Mouse (Mus musculus) heart, postnatal 0 days (tissue): Measurements from ENCODE around the gene Gpr137. TPM values are rescaled to one million over a fixed set of nuclear protein-coding genes. Genes with fewer than 3 reads are reported as not detected.
A peak's percentile ranks its signal among the peaks of the same experiment; 100 is the strongest.

ENCODE experiments used
- ATAC-seq: fragments of 200-750 bp; cut with Nextera tagmentation; 2 replicates; pipeline ENCODE4 v1.8.0; 2017; ENCODE audit warnings: low read depth, moderate number of reproducible peaks, moderate library complexity; ENCODE audit not compliant: insufficient read depth
- DNase-seq: peaks from one replicate; pipeline ENCODE4 v3.0.0-alpha.2; 2016; ENCODE audit warnings: low spot score
- H3K27ac ChIP-seq: fragments of 300-500 bp; sonication (generic); 2 replicates; pipeline ENCODE4 v1.5.1; 2014; ENCODE audit warnings: low read depth, mild to moderate bottlenecking
- H3K27me3 ChIP-seq: fragments of 300-500 bp; sonication (generic); 2 replicates; pipeline ENCODE4 v1.6.1; 2014; ENCODE audit warnings: low read length, mixed read lengths; ENCODE audit not compliant: control insufficient read depth, insufficient read depth
- H3K36me3 ChIP-seq: fragments of 300-500 bp; sonication (generic); replicated peaks from 2 replicates; pipeline ENCODE4 v1.6.1; 2014; ENCODE audit warnings: low read length, mixed read lengths; ENCODE audit not compliant: control insufficient read depth, insufficient read depth
- H3K4me1 ChIP-seq: fragments of 300-500 bp; sonication (generic); 2 replicates; pipeline ENCODE4 v1.6.1; 2014; ENCODE audit warnings: antibody characterized with exemption; ENCODE audit not compliant: control insufficient read depth, insufficient read depth
- H3K4me2 ChIP-seq: fragments of 300-500 bp; sonication (generic); 2 replicates; pipeline ENCODE4 v1.6.1; 2014; ENCODE audit warnings: low read depth, mild to moderate bottlenecking, low read length, moderate library complexity
- H3K4me3 ChIP-seq: fragments of 300-500 bp; sonication (generic); 2 replicates; pipeline ENCODE4 v1.5.1; 2014; ENCODE audit warnings: low read depth, low read length
- H3K9ac ChIP-seq: fragments of 300-500 bp; sonication (generic); replicated peaks from 2 replicates; pipeline ENCODE4 v1.6.1; 2014; ENCODE audit warnings: low read depth, low read length, mixed read lengths
- H3K9me3 ChIP-seq: fragments of 300-500 bp; sonication (generic); replicated peaks from 2 replicates; pipeline ENCODE4 v1.6.1; 2016; ENCODE audit warnings: low read length; ENCODE audit not compliant: control insufficient read depth
- CTCF ChIP-seq: IDR thresholded peaks from 2 replicates; pipeline ENCODE4 v1.5.1; 2016; ENCODE audit warnings: antibody characterized with exemption, control low read depth, low read depth
- EP300 ChIP-seq: IDR thresholded peaks from 2 replicates; pipeline ENCODE4 v1.6.1; 2016; ENCODE audit warnings: antibody characterized with exemption, low read depth
- WGBS: fragments of 180-500 bp; shearing (Covaris S2); extraction: QIAGEN DNeasy Blood & Tissue Kit; methylation state at CpG from one replicate; pipeline ENCODE4 v1.1.7; 2014; 5-methylcytosine and 5-hydroxymethylcytosine counted together
- polyA plus RNA-seq: library from polyadenylated mRNA; unstranded; fragments of >200 nt; fragmentation: Nextera tagmentation; extraction: Ambion mirVana; gene quantifications from 2 replicates; pipeline ENCODE4 v1.2.1, GENCODE M21; 2015
- total RNA-seq: library from RNA; depleted of rRNA; stranded (reverse); fragments of >200 nt; gene quantifications from 2 replicates; pipeline ENCODE4 v1.2.3, GENCODE M21; 2014; ENCODE audit warnings: low replicate concordance

Gene Gpr137
- total and polyA plus RNA-seq, 2 experiments from 2014 or later, result 16.8 to 46.1 TPM

DNA sequence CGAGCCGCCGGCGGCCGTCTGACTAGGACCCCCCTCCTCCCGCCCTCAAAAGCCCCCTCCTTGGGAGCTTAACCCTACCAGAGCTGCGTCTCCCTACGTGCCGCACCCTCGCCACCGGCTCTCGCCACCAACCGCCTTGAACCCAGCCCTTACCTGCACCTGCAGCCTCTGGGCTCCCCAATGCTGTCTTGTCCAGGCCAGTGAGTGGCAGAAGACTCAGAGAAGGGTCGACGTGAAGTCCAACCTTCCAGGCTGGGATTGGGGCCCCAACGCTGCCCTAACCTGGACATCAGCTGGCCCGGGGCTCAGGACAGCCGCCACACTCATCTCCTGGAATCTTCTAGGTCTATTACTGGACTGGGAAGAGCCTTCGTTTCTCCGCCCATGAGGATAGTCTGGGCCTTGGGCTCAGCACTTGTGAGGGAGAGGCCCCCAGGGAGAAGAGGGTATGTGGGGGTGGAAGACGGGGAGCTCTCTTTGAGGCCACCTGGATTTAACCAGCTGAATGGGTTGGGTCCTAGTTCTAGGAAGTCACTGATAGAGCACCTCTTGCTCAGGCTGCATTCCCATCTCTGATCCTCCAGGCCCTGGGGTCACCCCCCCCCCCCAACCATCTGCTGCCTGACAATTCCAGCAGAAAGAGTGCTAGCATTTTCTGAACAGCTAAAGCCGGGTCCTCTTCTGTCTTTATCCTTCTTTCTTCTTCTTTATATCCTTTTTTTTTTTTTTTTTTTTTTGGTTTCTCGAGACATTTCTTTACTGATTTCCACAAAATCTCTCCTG, 7.9 kb downstream of the Gpr137 start, which contains the start of gene Kcnk4:
Kcnk4 (minus strand) TSS at position 321 of the 783 bp plus-strand sequence.
- no peak for DNase-seq
- no peak for ATAC-seq
- Histone ChIP-seq H3K27me3 (peaks cover 58% of the 10 kb centered on the region), H3K27ac (no peak within 1 kb of the TSS), H3K9ac (peak within 1 kb of the TSS; percentile 55), H3K4me1 (peaks cover 12% of the 10 kb centered on the region), H3K9me3 (no peaks in the 10 kb centered on the region), H3K4me2 (peak within 1 kb of the TSS; percentile 70), H3K36me3 (no peaks in the 10 kb centered on the region), H3K4me3 (peak within 1 kb of the TSS; percentile 48)
- 13% methylated on average over 22 of the region's 23 CpGs for WGBS
- no peak for TF ChIP-seq EP300
- no peak for TF ChIP-seq CTCF

DNA sequence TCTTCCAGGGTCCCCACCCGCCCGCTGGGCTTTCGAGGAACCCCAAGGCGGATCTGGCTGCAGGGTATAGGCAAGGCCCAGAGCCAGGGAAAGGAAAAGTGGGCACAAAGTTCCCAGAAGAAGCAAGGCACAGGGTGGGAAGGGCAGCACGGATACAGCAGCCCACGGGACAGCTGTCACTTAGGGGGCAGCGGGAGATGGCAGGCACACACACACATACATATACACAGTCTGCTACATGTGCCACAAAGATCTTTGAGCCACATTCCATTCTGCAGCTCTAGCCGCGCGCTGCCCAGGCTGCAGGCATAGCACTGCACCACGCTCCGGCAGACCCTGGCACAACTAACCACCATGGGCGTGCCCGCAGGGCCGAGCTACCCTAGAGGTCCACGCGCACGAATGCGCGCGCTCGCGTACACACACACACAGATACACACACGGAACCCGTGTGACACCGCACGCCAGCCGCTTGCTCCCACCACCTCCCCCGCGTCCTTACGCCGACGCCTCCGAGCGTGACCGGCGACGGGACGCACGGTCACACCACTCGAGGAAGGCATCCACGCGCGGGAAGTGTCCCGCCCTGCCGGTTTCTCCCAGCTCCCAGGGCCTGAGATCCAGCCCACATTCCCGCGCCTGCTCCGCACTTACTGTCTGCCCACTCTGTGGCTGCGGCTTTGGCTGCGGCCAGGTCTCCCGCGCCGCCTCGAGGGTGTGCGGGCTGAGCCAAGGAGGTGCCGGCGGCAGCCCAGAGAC, 8.7 kb downstream of the Gpr137 start:
- Histone ChIP-seq H3K27me3 (peaks cover 58% of the 10 kb centered on the region), H3K27ac (no peak overlapping the region), H3K4me1 (peaks cover 12% of the 10 kb centered on the region), H3K36me3 (no peaks in the 10 kb centered on the region), H3K9me3 (no peaks in the 10 kb centered on the region), H3K9ac (peak overlapping the region; percentile 55), H3K4me3 (peak overlapping the region; percentile 48), H3K4me2 (peak overlapping the region; percentile 70)
- 4% methylated on average over 57 of the region's 58 CpGs for WGBS
- peak; percentile 70 for ATAC-seq
- TF ChIP-seq EP300 (no peak), CTCF (no peak)
- DNase-seq, result no peak

DNA sequence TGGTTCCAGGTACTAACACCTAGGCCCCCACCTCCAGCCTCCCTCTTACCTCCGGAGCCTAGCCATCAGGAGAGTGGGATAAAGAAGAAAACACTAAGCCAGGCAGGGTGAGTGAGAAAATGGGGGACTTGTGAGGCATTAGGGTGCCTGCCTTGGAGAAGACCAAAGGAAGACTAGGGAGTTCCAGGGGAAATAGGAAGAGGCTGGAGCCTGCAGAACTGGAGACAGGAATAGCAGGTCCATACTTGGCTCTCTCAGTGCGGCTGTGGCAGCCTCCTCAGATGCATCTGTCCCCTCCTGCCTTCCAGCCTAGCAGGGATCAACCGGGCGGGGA, 9.2 kb downstream of the Gpr137 start:
- Histone ChIP-seq H3K4me2 (peak overlapping the region; percentile 70), H3K9me3 (no peaks in the 10 kb centered on the region), H3K27ac (no peak overlapping the region), H3K4me3 (no peak overlapping the region), H3K36me3 (no peaks in the 10 kb centered on the region), H3K4me1 (peaks cover 12% of the 10 kb centered on the region), H3K9ac (0 out of 2 replicates have a peak overlapping the region, but pooled peaks have one; percentile 55), H3K27me3 (peaks cover 61% of the 10 kb centered on the region)
- TF ChIP-seq EP300, result no peak
- DNase-seq, result no peak
- WGBS, result 31% methylated on average over 4 of the region's 4 CpGs
- no peak for ATAC-seq

DNA sequence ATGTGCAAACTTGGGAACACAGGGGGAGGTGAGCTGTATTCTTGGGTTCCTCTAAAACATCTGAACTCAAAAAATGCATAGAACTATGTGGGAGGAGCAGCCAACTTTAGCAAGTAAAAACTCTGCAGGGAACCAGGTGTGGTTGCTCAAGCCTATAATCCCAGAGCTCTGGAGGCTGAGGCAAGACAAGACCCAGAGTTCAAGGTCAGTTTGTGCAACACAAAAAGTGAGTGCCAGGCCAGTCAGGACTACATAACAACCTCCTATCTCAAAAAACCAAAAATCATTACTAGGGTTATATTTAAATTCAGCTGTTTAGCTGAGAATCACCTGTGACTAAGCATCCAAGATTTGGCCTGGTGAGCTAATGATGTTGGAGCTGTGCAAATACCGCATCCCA, 10.3 kb downstream of the Gpr137 start:
- Histone ChIP-seq H3K4me3 (no peak overlapping the region), H3K36me3 (no peaks in the 10 kb centered on the region), H3K4me2 (no peak overlapping the region), H3K27me3 (peaks cover 72% of the 10 kb centered on the region), H3K9ac (no peak overlapping the region), H3K9me3 (no peaks in the 10 kb centered on the region), H3K4me1 (peaks cover 15% of the 10 kb centered on the region), H3K27ac (no peak overlapping the region)
- TF ChIP-seq EP300, result no peak
- TF ChIP-seq CTCF, result no peak
- WGBS, result 57% methylated on average over 1 of the region's 1 CpGs
- ATAC-seq (no peak), DNase-seq (no peak)

DNA sequence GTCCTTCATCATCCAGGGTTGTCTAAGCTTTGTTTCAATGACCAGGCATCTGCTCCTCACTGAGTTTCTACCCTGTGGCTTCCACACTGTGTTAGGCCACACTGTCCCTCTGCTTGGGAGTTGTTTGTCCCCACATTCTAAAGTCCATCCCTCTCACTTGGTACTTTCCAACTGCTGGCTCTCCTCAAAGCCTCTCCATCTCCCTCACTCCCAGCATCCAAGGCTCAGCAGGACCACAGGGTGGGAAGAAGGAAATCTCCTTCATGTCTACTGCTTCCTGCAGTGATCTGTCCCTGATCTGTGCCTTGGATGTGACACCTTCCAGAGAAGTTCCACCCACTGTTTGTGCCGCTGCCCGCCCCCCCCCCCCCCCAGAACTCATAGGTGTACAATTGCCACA, 11.3 kb downstream of the Gpr137 start:
- H3K36me3 ChIP-seq, result no peaks in the 10 kb centered on the region
- H3K27me3 ChIP-seq, result peaks cover 79% of the 10 kb centered on the region
- DNase-seq (no peak), ATAC-seq (no peak)
- H3K27ac ChIP-seq, result no peak overlapping the region
- no peak overlapping the region for H3K9ac ChIP-seq
- WGBS, result 0% methylated on average over 2 of the region's 2 CpGs
- H3K9me3 ChIP-seq, result no peaks in the 10 kb centered on the region
- TF ChIP-seq CTCF (no peak), EP300 (no peak)
- no peak overlapping the region for H3K4me3 ChIP-seq
- H3K4me1 ChIP-seq, result peaks cover 20% of the 10 kb centered on the region
- H3K4me2 ChIP-seq, result no peak overlapping the region
